Mouse (Mus musculus) heart, embryonic 16.5 days (tissue): ENCODE measurements around the gene Npc1l1. TPM values are rescaled to one million over a fixed set of nuclear protein-coding genes. Genes with fewer than 3 reads are reported as not detected.
"Not testable (repeated sequence)": the region's sequence is repeated elsewhere in the genome, so short reads cannot be mapped to it uniquely, and the experiment has no call there.

Experiments
- ATAC-seq: fragments of 200-750 bp; cut with Nextera tagmentation; replicated peaks from 2 replicates; pipeline ENCODE4 v1.8.0; 2017; ENCODE audit warnings: moderate number of reproducible peaks; ENCODE audit not compliant: insufficient read depth, low FRiP score; ENCODE audit errors: extremely low read depth
- H3K27ac ChIP-seq: fragments of 300-500 bp; sonication (generic); 2 replicates; pipeline ENCODE4 v1.5.1; 2014; ENCODE audit warnings: mild to moderate bottlenecking, low read length, control low read depth, moderate library complexity
- H3K27me3 ChIP-seq: fragments of 300-500 bp; sonication (generic); 2 replicates; pipeline ENCODE4 v1.6.1; 2014; ENCODE audit warnings: low read length, mixed read lengths; ENCODE audit not compliant: control insufficient read depth, insufficient read depth
- H3K36me3 ChIP-seq: fragments of 300-500 bp; sonication (generic); 2 replicates; pipeline ENCODE4 v1.6.1; 2014; ENCODE audit not compliant: control insufficient read depth, insufficient read depth
- H3K4me1 ChIP-seq: fragments of 300-500 bp; sonication (generic); 2 replicates; pipeline ENCODE4 v1.6.1; 2014; ENCODE audit warnings: low read length, mixed read lengths; ENCODE audit not compliant: control insufficient read depth, insufficient read depth
- H3K4me2 ChIP-seq: fragments of 300-500 bp; sonication (generic); 2 replicates; pipeline ENCODE4 v1.6.1; 2014; ENCODE audit warnings: low read depth, mild to moderate bottlenecking, control low read depth, low read length
- H3K4me3 ChIP-seq: fragments of 300-500 bp; sonication (generic); 2 replicates; pipeline ENCODE4 v1.5.1; 2014; ENCODE audit warnings: mild to moderate bottlenecking, control low read depth, low read length
- H3K9ac ChIP-seq: fragments of 300-500 bp; sonication (generic); 2 replicates; pipeline ENCODE4 v1.6.1; 2014; ENCODE audit warnings: low read length, control low read depth
- H3K9me3 ChIP-seq: fragments of 300-500 bp; sonication (generic); replicated peaks from 2 replicates; pipeline ENCODE4 v1.6.1; 2016; ENCODE audit warnings: low read length; ENCODE audit not compliant: control insufficient read depth
- WGBS: fragments of 180-500 bp; shearing (Covaris S2); extraction: QIAGEN DNeasy Blood & Tissue Kit; methylation state at CpG from one replicate; pipeline ENCODE4 v1.1.7; 2014; 5-methylcytosine and 5-hydroxymethylcytosine counted together
- polyA plus RNA-seq: library from polyadenylated mRNA; unstranded; fragments of >200 nt; fragmentation: Nextera tagmentation; extraction: Ambion mirVana; gene quantifications from 2 replicates; pipeline ENCODE4 v1.2.1, GENCODE M21; 2015

The Npc1l1 gene
- polyA plus RNA-seq, 1 experiment from 2014 or later, result 0.34 TPM

DNA sequence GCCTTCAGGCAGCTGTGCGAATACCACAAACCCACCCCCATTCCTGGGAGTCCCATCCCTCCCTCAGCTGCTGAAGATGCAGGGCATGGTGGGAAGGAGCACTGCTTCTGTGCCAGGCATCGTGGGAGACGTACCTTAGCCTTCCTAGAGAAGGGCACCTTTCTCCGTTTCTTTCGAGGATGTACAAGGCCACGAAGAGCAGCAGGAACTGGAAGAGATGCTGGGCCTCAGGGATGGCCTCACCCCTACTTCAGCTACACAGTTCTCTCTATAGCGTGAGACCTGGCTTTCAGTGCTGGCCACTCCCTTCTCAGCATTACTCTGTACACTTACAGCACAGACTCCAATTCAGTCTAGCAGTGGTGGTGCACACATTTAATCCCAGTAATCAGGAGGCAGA is 29.5 kb upstream of the Npc1l1 start:
- Histone ChIP-seq H3K4me3 (no peak overlapping the region), H3K4me1 (no peaks in the 10 kb centered on the region), H3K9me3 (no peaks in the 10 kb centered on the region), H3K36me3 (peaks cover 55% of the 10 kb centered on the region), H3K4me2 (no peak overlapping the region), H3K9ac (no peak overlapping the region), H3K27me3 (no peaks in the 10 kb centered on the region), H3K27ac (no peak overlapping the region)
- 89% methylated on average over 7 of the region's 7 CpGs for WGBS
- ATAC-seq, result no peak

DNA sequence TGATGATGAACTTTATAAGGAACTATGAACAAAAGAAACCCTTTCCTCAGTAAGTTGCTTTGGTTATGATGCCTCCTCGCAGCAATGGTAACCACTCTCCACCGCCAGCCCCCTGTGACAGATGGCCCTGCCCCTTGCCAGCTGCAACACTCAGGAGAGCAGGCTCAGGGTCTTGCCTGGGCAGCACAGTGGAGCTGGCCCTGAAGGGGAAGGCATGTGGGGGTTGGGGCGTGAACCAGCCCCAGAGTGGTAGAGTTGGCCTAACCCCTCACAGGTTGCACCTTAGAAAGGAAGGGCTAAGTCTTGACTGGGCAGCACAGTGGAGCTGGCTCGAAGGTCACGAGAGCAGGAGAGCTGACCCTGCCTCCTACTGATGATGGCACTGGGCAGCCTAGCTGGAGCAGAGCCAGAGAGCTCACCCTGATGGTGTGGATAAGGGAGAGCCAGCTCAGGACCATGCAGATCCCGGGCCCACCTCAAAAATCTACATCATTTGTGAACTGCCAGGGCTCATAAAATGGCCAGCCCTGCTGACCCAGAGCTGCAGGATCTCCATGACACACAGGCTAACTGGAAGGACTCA is 26.6 kb upstream of the Npc1l1 start:
- Histone ChIP-seq H3K27ac (no peak overlapping the region), H3K9ac (no peak overlapping the region), H3K4me2 (no peak overlapping the region), H3K27me3 (no peaks in the 10 kb centered on the region), H3K9me3 (no peaks in the 10 kb centered on the region), H3K4me3 (no peak overlapping the region), H3K4me1 (no peaks in the 10 kb centered on the region), H3K36me3 (peaks cover 29% of the 10 kb centered on the region)
- WGBS, result 66% methylated on average over 6 of the region's 6 CpGs
- ATAC-seq, result no peak

DNA sequence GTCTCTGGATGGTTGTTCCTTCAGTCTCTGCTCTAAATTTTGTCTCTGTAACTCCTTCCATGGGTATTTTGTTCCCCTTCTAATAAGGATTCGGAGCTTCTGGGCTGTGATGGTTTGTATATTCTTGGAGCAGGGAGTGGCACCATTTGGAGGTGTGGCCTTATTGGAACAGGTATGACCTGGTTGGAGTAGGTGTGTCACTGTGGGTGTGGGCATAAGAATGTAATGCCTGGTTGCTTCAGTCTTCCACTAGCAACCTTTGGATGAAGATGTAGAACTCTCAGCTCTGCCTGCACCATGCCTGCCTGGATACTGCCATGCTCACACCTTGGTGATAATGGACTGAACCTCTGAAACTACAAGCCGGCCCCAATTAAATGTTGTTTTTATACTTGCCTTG is 24.7 kb upstream of the Npc1l1 start:
- not testable (repeated sequence) for H3K9ac ChIP-seq, H3K4me3 ChIP-seq, ATAC-seq, H3K4me1 ChIP-seq, H3K27ac ChIP-seq, H3K9me3 ChIP-seq, H3K27me3 ChIP-seq, H3K4me2 ChIP-seq
- 91% methylated on average over 2 of the region's 2 CpGs for WGBS
- H3K36me3 ChIP-seq, result peaks cover 13% of the 10 kb centered on the region

DNA sequence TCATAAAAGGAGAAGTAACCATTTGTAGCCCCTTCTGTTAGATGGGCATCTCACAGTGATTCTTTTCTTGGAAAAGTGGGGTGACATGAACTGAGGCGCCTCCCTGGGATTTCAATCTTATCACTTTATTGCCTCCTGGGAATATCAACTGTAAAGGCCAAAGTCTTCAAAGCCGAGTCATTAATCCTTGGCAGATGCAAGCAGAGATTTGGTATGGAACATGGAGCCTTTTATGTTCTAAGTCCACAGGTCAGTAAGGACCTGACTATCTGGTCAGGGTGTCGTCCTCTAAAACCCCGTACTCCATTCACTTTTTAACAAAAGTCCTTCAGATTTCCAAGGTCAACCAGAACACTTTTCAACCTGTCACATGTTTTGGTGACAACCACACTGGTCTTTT is 22.9 kb upstream of the Npc1l1 start:
- H3K27ac ChIP-seq, result no peak overlapping the region
- 74% methylated on average over 4 of the region's 4 CpGs for WGBS
- H3K36me3 ChIP-seq, result 0 out of 2 replicates have a peak, but pooled peaks cover 3% of the 10 kb centered on the region
- no peak overlapping the region for H3K4me2 ChIP-seq
- ATAC-seq, result no peak
- H3K9me3 ChIP-seq, result no peaks in the 10 kb centered on the region
- H3K27me3 ChIP-seq, result no peaks in the 10 kb centered on the region
- no peak overlapping the region for H3K9ac ChIP-seq
- H3K4me3 ChIP-seq, result no peak overlapping the region
- no peaks in the 10 kb centered on the region for H3K4me1 ChIP-seq

DNA sequence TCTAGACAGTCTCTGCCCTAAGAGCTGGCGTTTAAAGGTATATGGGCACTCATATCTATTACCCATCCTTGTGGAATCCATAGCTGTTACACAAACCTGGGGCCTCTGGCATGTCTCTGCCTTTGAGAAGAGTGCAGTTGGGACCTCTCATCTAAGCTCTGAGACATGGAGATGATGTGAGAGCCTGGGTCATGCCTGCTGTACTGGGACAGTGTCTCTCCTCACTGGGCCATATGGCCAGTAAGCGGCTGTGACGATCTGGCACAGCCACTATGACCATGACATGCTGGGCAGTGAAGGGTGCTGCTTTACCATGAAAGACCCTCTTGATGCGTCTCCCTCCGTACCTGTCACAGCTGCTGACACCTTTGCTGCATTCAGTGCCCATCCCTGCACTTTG is 22.3 kb upstream of the Npc1l1 start:
- no peak for ATAC-seq

DNA sequence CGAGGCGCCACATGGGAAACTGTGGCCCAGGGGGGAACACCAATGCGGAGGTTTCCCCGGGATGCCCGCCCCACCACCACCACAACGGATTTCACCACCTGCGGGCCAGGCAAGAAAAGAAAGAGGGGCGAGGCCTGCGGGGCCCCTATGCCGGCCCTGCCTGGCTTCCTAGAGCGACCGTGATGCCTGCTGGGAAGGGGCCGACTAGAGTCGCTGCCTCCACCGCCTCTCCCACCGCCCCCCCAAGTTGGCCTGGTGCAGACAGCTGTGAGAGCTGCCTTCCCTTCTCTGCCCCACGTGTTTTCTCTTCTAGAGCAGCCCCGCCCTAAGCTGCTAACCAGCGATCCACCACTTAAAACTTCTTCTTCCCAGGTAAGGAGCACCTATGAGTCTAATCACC is 14.8 kb upstream of the Npc1l1 start:
- Histone ChIP-seq H3K9ac (no peak overlapping the region; the same call in 1 of the 2 replicates), H3K27me3 (no peaks in the 10 kb centered on the region), H3K4me1 (no peaks in the 10 kb centered on the region), H3K36me3 (no peaks in the 10 kb centered on the region), H3K4me2 (no peak overlapping the region), H3K9me3 (no peaks in the 10 kb centered on the region), H3K27ac (no peak overlapping the region), H3K4me3 (no peak overlapping the region)
- ATAC-seq, result no peak
- WGBS, result 46% methylated on average over 17 of the region's 19 CpGs

More for the DNA sequence above, 22.3 kb upstream of the Npc1l1 start:
- Histone ChIP-seq H3K36me3 (no peaks in the 10 kb centered on the region), H3K9me3 (no peaks in the 10 kb centered on the region), H3K27ac (no peak overlapping the region), H3K4me1 (no peaks in the 10 kb centered on the region), H3K9ac (no peak overlapping the region), H3K27me3 (no peaks in the 10 kb centered on the region), H3K4me3 (no peak overlapping the region), H3K4me2 (no peak overlapping the region)
- 82% methylated on average over 5 of the region's 5 CpGs for WGBS

DNA sequence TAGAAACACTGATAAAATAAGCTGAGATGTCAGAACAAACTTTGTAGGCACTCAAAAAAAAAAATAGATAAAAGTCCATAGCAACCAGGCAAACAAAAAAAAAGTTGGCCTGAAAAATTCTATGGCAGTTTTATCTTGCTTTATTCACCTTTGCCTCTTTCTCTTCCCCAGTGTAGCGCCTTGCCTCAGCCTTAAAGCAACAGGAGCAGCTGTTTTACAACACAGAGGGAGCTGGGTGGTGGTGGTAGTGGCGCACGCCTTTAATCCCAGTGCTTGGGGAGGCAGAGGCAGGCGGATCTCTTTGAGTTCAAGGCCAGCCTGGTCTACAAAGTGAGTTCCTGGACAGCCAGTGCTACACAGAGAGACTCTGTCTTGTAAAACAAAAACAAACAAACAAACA is 3.1 kb upstream of the Npc1l1 start:
- no peaks in the 10 kb centered on the region for H3K36me3 ChIP-seq
- ATAC-seq, result no peak
- H3K4me2 ChIP-seq, result no peak overlapping the region
- no peak overlapping the region for H3K9ac ChIP-seq
- H3K27me3 ChIP-seq, result no peaks in the 10 kb centered on the region
- H3K4me1 ChIP-seq, result no peaks in the 10 kb centered on the region
- H3K9me3 ChIP-seq, result peaks cover 12% of the 10 kb centered on the region
- no peak overlapping the region for H3K27ac ChIP-seq
- H3K4me3 ChIP-seq, result no peak overlapping the region
- 80% methylated on average over 4 of the region's 4 CpGs for WGBS

DNA sequence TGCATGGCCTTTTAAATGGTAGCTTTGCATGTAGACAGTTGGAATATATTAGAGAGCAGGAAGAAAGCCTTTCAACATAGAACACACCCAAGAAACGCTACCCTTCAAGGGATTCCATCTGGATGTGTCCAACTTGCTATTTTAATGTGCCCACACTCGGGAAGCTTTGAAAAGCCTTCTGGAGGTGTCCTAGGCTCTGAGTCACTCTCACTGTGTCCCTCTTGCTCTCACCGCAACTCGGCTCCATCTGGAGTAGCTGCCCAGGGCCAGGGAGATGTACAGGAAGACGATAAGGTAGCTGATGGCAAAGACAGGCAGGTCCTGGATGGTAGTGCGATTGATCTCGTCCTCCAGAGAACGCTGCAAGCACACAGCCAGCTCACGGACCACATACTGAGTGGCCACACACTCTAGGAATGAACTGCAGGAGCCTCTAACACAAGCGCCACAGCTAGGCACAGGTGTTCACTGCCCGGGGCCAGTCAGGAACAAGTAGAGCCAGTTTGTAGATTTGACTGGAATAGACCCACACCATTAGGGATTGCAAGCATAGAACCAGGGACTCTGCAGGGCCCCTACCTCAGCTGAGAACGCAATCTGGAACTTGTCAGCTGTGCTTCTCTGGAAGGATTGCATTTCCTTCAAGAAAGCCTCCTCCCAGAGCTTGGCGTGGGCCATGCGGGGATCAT is 5.3 kb downstream of the Npc1l1 start:
- 76% methylated on average over 14 of the region's 14 CpGs for WGBS
- Histone ChIP-seq H3K36me3 (no peaks in the 10 kb centered on the region), H3K4me2 (no peak overlapping the region), H3K27ac (no peak overlapping the region), H3K27me3 (peaks cover 4% of the 10 kb centered on the region), H3K9ac (no peak overlapping the region), H3K4me1 (no peaks in the 10 kb centered on the region), H3K9me3 (no peaks in the 10 kb centered on the region), H3K4me3 (no peak overlapping the region)
- ATAC-seq, result no peak

DNA sequence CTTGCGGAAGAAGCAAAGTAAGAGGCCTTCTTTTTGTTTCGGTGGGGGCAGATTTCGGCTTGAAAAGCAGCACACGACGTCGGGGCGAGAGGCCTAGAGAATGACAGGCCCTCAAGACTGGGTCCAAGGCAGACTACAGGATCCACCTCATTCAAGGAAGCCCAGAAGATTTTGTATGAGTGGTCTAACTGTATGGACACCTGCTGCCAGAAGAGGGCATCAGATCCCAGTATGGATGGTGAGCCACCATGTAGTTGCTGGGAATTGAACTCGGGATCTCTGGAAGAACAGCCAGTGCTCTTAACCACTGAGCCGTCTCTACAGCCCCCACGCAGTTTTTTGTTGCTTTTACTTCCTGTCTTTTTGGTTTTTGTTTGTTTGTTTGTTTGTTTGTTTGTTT is 7.8 kb downstream of the Npc1l1 start:
- ATAC-seq, result no peak
- H3K9me3 ChIP-seq, result no peaks in the 10 kb centered on the region
- no peak overlapping the region for H3K27ac ChIP-seq
- no peak overlapping the region for H3K4me2 ChIP-seq
- H3K27me3 ChIP-seq, result peaks cover 4% of the 10 kb centered on the region
- 89% methylated on average over 10 of the region's 10 CpGs for WGBS
- no peaks in the 10 kb centered on the region for H3K36me3 ChIP-seq
- H3K4me1 ChIP-seq, result no peaks in the 10 kb centered on the region
- no peak overlapping the region for H3K4me3 ChIP-seq
- H3K9ac ChIP-seq, result no peak overlapping the region
